Mouse (Mus musculus) kidney, adult 2 months (tissue): ENCODE measurements at regions not wholly inside any gene's neighbourhood (a gene's known extent, or its start where the extent isn't known, plus 50 kb on each side); places are given as distances from the start of the nearest gene placed in this dataset.

Source experiments
- DNase-seq: peaks from one replicate; pipeline ENCODE4 v3.0.0; 2021
- H3K27ac ChIP-seq: fragments of 200-500 bp; 2 replicates; pipeline ENCODE4 v1.5.1; 2012; ENCODE audit warnings: low read depth, low read length, control low read depth, inconsistent platforms; ENCODE audit not compliant: insufficient read depth
- H3K27me3 ChIP-seq: fragments of 200-500 bp; replicated peaks from 2 replicates; pipeline ENCODE4 v1.6.1; 2012; ENCODE audit warnings: mild to moderate bottlenecking, moderate library complexity, low read length, inconsistent platforms; ENCODE audit not compliant: control insufficient read depth, insufficient read depth
- H3K36me3 ChIP-seq: fragments of 200-500 bp; 2 replicates; pipeline ENCODE4 v1.6.1; 2012; ENCODE audit warnings: mild to moderate bottlenecking, moderate library complexity, low read length, inconsistent platforms; ENCODE audit not compliant: control insufficient read depth, insufficient read depth
- H3K4me1 ChIP-seq: fragments of 200-500 bp; 2 replicates; pipeline ENCODE4 v1.6.1; 2011; ENCODE audit warnings: low read length; ENCODE audit not compliant: control insufficient read depth, insufficient read depth
- H3K4me3 ChIP-seq: fragments of 200-500 bp; 2 replicates; pipeline ENCODE4 v1.5.1; 2011; ENCODE audit warnings: mild to moderate bottlenecking, low read depth, low read length, control low read depth; ENCODE audit not compliant: insufficient read depth
- CTCF ChIP-seq: fragments of 200-500 bp; conservative IDR thresholded peaks from 2 replicates; pipeline ENCODE4 v1.5.1; 2011; ENCODE audit warnings: low read depth, mild to moderate bottlenecking, control low read depth, low read length, moderate library complexity, mixed read lengths; ENCODE audit not compliant: insufficient read depth, insufficient read length
- POLR2A ChIP-seq: fragments of 200-500 bp; IDR thresholded peaks from one replicate; pipeline ENCODE4 v1.6.1; 2011; ENCODE audit warnings: low read depth, low read length, control low read depth
- WGBS: fragments of 180-500 bp; shearing (Covaris S2); methylation state at CpG from one replicate; pipeline ENCODE4 v1.1.7; 2018; 5-methylcytosine and 5-hydroxymethylcytosine counted together

DNA sequence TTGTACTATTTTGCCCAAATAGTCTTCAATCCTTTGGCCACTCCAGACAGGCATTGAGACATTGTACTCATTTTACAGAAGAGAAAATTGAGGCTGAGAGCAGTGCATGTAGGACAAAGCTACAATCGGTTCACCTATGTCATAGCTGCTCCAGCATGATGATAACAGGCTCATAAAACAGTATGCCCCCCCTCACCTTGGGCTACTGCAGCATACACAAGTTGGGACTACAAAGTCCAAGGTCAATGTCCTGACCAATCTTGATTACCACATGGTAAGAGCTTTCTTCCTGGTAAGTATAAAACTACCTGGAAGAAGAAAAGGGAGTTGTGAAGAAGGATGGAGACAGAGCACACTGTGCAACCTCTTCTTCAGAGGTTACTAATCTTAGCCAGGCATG is 416.4 kb downstream of the Efnb2 start:
- H3K36me3 ChIP-seq = no peaks in the 10 kb centered on the region
- WGBS = 89% methylated on average over 1 of the region's 1 CpGs
- H3K27ac ChIP-seq = no peak overlapping the region
- H3K4me3 ChIP-seq = no peak overlapping the region
- DNase-seq = no peak
- no peak for TF ChIP-seq POLR2A
- TF ChIP-seq CTCF = no peak
- H3K27me3 ChIP-seq = no peaks in the 10 kb centered on the region
- H3K4me1 ChIP-seq = no peaks in the 10 kb centered on the region

DNA sequence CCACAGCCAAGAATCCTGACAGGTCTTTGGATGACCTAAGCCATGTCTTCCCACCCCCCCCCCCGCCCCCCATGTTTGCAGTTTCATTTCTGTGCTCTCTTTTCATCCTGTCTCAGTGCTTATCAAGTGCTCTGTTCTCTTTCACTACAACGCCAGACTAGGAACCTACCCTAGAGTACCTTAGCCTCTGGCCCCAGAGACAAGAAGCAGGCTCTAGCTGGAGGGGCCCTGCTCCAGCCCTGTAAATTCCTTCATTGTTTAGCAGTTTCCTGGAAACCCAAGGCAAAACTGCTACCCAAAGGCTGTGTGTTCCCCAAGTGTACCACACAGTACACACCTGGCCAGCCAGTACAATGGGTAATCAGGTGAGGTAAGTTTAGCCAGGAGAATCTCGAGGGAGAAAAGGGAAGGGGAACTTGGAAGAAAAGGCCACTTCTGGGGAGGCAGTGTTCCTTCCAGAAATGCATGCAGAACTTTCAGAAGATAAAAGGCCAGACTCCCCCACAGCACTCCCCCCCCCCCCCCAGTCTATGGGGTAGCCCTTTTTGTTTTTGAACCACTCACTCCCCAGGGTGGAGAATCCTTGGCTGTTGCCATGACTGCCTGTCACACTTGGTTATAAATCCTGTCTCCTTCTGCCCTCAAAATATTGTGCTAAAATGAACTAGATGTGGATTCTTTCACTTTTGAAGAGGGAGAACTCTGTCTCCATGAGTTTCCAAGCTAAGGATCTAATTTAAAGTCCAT is 419.1 kb downstream of the Efnb2 start:
- Histone ChIP-seq H3K27ac (no peak overlapping the region), H3K27me3 (no peaks in the 10 kb centered on the region), H3K4me3 (no peak overlapping the region), H3K4me1 (no peaks in the 10 kb centered on the region), H3K36me3 (no peaks in the 10 kb centered on the region)
- no peak for TF ChIP-seq CTCF
- TF ChIP-seq POLR2A = no peak
- WGBS = 61% methylated on average over 3 of the region's 3 CpGs
- DNase-seq = no peak

DNA sequence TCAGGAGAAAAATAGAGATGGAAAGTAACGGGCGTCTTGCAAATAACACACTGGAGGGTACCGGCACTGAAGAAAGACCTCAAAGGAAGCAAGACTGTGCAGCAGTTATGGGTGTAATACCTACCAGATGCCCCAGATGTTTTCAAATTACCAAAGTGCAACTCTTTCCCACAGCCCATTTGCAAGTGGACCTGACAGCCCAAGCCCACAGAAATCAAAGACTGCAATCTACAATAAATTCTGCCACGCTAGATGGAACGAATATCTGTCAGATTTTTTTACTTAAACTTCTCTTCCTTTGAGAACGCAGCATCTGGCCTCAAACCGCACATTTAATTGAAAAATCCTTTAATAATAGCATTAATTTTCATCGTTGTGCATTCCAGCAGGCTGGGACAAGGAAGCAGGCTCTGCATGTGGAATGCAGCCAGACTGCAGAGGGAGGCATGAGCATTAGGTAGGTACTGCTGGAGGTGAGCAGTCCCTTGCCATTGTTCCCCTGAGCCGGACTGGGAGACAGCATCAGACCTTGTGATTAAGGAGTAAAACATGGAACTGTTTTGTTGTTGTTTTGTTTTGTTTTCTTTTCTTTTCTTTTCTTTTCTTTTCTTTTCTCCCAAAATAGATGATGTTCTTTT is 419.9 kb downstream of the Efnb2 start:
- H3K4me3 ChIP-seq = no peak overlapping the region
- TF ChIP-seq POLR2A (no peak), CTCF (no peak)
- no peak for DNase-seq
- WGBS = 89% methylated on average over 9 of the region's 9 CpGs
- no peaks in the 10 kb centered on the region for H3K36me3 ChIP-seq
- H3K27ac ChIP-seq = no peak overlapping the region
- H3K4me1 ChIP-seq = no peaks in the 10 kb centered on the region
- no peaks in the 10 kb centered on the region for H3K27me3 ChIP-seq

DNA sequence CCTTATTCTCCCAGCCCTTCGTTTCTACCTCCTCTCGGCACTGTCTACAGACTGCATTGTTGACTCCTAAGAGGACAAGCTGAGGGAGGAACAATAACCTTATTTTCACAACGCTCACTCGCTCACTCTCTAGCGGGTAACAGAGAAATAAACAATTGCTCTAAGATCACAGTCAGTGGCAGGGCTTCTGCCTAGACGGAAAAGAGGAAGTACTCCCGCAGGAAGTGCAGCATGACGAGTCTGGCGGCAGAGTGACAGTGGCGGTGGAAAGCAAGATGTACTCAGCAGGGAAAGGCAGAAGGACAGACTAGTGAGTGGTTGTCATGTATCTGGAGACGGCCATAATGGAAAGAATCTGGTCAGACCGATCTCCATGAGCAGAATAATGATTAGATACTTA is 421.6 kb downstream of the Efnb2 start:
- 70% methylated on average over 12 of the region's 12 CpGs for WGBS

DNA sequence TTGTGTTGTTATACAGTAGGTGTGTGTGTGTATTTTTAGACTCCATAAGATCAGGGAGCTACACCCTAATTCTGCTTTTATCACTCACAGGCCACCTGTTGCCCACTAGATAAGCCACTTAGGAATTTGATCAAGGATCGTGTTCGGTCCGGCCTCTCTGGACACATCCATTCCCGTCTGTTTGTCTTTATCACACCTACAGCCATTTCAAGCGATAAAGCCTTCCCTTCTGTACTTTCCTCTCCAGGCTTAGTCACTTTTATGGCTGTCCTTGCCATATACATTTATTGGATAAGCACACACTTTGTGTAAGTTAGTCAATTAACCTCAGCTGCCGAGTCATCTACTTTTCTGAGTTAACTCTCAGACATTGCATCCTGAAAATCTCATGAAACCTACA is 423.0 kb downstream of the Efnb2 start:
- no peaks in the 10 kb centered on the region for H3K4me1 ChIP-seq
- H3K4me3 ChIP-seq = no peak overlapping the region
- WGBS = 93% methylated on average over 6 of the region's 6 CpGs
- H3K36me3 ChIP-seq = no peaks in the 10 kb centered on the region
- no peak for DNase-seq
- no peak overlapping the region for H3K27ac ChIP-seq
- TF ChIP-seq POLR2A (no peak), CTCF (no peak)
- H3K27me3 ChIP-seq = no peaks in the 10 kb centered on the region

More for the DNA sequence above, 421.6 kb downstream of the Efnb2 start:
- Histone ChIP-seq H3K36me3 (no peaks in the 10 kb centered on the region), H3K4me1 (no peaks in the 10 kb centered on the region), H3K4me3 (no peak overlapping the region), H3K27me3 (no peaks in the 10 kb centered on the region), H3K27ac (no peak overlapping the region)
- no peak for DNase-seq
- TF ChIP-seq POLR2A (no peak), CTCF (no peak)

DNA sequence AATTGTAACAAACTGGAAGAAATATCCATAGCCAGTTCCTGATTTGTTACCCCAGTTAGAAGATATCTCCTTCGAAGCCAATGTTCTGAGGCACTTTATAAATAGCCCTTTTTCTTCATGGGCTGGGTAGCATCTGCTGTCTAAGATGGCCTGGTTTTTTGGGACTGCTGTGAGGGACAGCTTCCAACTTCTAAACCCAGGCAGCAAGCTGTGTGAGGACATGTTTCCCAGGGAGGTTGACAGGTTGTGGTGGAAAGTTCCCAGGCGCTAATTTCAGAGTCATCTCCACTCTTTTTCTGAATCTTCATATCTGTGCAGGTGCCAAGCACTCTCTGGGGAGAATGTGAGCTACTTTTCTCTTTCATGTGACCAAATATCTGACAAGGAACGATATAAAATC is 427.4 kb downstream of the Efnb2 start:
- DNase-seq = no peak
- no peak overlapping the region for H3K4me3 ChIP-seq
- no peak overlapping the region for H3K27ac ChIP-seq
- no peaks in the 10 kb centered on the region for H3K27me3 ChIP-seq
- WGBS = 84% methylated on average over 3 of the region's 3 CpGs
- H3K4me1 ChIP-seq = no peaks in the 10 kb centered on the region
- TF ChIP-seq POLR2A (no peak), CTCF (no peak)
- no peaks in the 10 kb centered on the region for H3K36me3 ChIP-seq

DNA sequence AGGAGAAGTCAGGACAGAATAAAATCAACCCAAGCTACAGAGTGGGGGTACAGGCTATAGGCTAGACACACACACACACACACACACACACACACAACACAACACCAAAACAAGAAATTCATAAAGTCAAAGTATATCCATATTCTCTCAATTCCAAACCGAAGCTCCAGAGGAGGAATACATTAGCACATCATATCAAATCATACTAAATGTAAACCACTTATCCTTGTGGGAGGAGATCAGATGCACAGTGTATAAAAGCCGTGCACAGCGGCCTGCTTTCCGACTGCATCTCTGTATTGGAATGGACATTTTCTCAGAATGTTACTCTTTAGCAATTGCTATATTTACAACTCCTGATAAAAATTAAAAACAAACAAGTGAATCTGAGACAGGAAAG is 427.9 kb downstream of the Efnb2 start:
- Histone ChIP-seq H3K4me1 (no peaks in the 10 kb centered on the region), H3K27ac (no peak overlapping the region), H3K4me3 (no peak overlapping the region), H3K36me3 (no peaks in the 10 kb centered on the region), H3K27me3 (no peaks in the 10 kb centered on the region)
- DNase-seq = no peak
- no peak for TF ChIP-seq CTCF
- no peak for TF ChIP-seq POLR2A
- WGBS = 92% methylated on average over 4 of the region's 4 CpGs
